Mouse (Mus musculus) left cerebral cortex, postnatal 25 days (tissue): ENCODE results near the gene Trmo. TPM values are rescaled to one million over a fixed set of nuclear protein-coding genes. Genes with fewer than 3 reads are reported as not detected.

ENCODE experiments used
- DNase-seq, 2 experiments: peaks; one replicate each; pipeline ENCODE4 v3.0.0; 2022; ENCODE audit warnings: low spot score in 2 of 2, mixed read lengths in 1 of 2
- intact Hi-C: fragments of 180-260 bp; cut with DNase I; formaldehyde crosslinking; loops from one replicate; pipeline ENCODE4 v1.15.1; 2025
- total RNA-seq, 2 experiments: library from RNA; stranded (reverse); gene quantifications; 2 replicates each; pipeline ENCODE4 v1.2.3; 2021

Gene Trmo
- total RNA-seq, 2 experiments from 2014 or later = 4.2 to 4.7 TPM

DNA sequence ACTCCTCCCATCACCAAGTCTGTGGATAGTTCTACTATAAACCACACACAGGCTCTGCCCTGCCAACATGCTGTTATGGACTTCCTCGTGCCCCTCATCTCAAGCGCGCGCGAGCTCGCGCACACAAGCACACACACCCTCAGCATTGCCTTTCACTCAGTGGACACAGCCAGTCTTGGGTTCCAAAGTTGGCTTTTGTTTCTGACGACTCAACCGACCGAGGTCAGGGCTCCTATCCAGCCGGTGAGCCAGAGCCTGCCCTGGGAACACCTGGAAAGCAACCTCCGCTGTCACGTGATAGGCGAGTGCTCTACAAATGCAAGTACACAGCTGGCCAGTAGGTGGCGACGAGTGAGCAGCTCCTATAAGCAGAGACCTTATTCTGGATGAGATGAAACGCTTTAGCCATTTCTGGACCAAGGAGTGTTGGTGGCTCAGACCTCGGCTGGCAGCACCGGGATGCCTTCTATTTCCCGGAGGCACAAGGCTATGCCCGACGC lies 14.3 kb downstream of the Trmo start:
- intact Hi-C loops = loop anchor here (5.0 kb wide), 1 partner anchor 173 kb away; no protein-coding TSS in a partner anchor
- DNase-seq = peak; percentile 87 to 89

DNA sequence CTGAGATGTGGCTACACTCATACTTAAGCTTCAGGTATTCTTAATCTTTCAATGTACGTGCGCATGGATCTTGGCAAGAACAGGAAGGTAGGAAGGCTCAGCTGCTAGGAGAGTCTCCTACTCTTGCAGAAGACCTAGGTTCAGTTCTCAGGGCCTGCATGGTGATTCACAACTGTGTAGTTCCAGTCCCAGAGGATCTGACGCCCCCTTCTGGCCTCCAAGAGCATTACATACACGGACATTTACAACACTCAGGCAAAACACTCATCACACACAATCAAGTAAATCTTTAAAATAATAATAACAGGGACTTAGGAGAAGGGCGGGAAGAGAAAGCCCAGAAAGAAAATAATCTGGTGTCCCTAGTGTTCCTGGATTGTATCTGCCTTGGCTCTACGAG lies 14.8 kb downstream of the Trmo start:
- intact Hi-C loops = no loop called here
- DNase-seq = peak in 1 of 2 experiments; percentile 12

DNA sequence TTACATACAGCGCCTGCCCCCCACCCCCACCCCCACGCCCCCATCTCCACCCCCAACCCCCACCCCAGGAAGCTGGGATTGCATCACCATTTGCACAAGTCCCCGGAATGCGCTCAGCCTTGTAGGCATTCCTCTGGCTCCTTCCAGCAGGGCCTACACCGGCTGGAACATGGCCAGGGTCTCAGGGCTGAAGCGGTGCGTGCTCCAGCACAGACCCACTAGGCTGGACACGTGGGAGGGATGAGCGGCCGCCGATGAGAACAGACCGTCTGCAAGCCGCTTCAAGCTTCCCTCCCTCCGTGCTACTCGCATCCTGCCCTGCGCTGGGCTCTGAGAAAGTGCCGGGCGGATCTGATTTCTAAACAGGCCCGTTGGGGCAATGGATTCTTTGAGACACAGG lies 18.2 kb downstream of the Trmo start:
- intact Hi-C loops = no loop called here

DNA sequence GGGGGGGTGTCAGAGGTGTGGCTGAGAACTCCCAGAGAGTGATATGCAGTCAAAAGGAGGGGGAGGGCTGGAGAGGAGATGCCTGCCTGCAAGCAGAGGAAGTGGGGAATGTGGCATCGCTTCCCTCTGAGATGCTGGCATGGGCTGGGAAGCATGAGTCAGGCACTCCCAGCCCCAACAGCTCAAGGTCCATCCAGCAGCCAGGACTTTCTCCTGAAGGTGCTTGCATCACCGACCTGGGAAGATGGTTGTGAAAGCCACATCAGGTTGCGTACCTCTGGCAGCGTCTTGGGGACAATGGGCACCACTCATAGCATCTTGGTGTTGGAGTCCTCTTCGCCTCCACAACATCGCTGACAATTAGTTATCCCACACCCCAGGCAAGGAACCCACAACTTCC lies 18.8 kb downstream of the Trmo start:
- intact Hi-C loops = no loop called here
- DNase-seq = no peak

More for the DNA sequence above, 18.2 kb downstream of the Trmo start:
- DNase-seq = peak in 1 of 2 experiments; percentile 22

DNA sequence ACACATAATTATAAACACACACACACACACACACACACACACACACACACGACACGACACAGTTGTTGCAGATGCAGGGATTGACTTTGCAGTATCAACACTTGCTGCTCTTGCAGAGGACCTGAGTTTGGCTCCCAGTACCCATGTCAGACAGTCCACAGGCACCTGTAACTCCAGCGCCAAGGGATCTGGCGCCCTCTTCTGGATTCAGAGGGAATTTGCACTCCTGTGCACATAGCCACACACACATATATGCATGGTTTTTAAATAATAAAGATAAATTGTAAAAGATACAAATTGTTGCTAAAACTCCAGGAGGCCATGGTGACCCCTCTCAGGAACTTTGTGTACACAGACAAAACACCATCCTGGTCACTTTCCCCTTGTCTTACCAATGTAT lies 20.2 kb downstream of the Trmo start:
- no peak for DNase-seq
- intact Hi-C loops = no loop called here

DNA sequence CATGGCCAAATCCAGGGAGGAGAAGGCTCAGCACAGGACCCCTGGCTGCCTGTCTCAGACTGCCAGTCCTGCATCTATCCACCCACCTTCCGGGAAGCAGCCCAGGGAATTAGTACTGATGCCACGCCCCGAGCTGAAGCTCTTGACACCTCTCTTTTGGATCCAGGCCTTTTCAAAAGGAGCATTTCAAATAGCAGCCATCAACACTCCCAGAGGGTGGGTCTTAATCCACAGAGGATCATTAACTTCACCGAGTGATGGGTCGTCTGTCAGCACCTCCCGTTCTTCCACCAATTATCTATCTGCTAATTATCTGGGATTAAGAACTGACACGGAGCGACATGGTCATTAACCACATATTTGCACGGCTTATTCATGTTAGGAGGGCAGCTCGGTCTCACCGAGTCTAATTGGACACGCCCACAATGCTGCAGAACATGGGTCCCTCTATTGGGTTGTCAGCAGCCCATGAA lies 21.7 kb downstream of the Trmo start:
- no peak for DNase-seq
- intact Hi-C loops = no loop called here

DNA sequence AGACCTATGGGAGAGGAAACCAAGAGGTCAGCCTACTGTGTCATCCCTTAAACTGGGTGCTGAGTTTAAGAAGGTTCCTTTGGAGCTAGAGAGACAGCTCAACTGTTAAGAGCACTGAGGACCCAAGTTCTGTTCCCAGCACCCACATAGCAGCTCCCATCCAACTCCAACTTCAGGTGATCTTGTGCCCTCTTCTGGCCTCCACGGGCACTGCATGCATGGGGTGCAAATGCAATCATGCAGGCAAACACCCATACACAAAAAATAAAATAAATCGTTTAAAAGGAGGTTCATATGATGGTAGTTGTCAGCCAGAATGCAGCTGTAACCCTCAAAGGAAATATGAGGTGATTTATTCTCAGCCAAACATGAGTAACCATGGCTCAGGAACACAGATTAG lies 24.9 kb downstream of the Trmo start:
- no peak for DNase-seq
- intact Hi-C loops = no loop called here

DNA sequence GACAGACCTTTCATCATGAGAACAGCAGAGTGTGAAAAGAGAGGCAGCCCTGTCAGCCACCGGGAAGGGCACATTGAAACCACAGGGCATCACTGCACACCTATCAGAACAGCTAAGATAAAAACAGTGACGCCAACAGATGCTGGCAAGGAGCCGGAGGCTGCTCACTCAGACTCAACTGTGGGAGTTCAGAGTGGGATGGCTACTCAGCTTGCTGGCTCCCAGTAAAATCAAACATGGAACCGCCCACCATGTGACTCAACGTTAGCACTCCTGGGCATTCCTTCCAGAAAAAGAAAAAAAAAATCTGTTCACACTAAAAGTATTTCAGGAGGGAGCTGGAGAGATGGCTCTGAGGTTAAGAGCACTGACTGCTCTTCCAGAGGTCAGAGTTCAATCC lies 28.0 kb downstream of the Trmo start:
- intact Hi-C loops = no loop called here
- peak; percentile 60 to 94 for DNase-seq

DNA sequence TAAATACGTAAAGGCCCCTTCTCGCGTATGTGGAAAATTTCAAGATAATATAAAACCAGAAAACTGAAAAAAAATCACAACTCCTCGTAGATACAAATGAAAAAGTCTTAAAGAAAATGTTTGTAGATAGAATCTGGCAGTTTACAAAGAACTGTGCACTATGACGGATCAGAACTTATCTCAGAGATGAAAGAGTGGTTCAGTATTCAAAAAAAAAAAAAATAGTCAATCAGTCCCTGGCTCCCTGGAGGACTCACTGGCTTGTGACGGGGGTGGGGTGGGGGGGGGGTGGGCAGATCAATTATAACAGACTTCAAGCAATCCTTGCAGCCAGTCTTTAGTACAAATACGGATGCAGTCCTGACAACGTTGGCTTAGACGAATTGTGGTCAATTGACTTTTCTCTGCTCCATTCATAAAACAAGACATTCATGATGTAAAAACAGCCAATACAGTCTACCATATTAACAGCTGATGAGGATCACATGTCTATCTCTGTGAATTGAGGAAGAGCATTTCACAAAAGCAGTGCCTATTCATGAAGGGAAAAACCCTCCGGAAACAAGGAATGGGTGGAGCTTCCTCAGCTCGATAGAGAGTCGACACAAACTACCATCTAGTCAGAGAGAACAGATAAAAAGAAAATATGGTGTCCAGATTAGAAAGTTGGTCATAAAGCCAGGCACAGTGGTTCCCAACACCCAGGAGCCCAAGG lies 29.5 kb downstream of the Trmo start:
- intact Hi-C loops = no loop called here
- no peak for DNase-seq

DNA sequence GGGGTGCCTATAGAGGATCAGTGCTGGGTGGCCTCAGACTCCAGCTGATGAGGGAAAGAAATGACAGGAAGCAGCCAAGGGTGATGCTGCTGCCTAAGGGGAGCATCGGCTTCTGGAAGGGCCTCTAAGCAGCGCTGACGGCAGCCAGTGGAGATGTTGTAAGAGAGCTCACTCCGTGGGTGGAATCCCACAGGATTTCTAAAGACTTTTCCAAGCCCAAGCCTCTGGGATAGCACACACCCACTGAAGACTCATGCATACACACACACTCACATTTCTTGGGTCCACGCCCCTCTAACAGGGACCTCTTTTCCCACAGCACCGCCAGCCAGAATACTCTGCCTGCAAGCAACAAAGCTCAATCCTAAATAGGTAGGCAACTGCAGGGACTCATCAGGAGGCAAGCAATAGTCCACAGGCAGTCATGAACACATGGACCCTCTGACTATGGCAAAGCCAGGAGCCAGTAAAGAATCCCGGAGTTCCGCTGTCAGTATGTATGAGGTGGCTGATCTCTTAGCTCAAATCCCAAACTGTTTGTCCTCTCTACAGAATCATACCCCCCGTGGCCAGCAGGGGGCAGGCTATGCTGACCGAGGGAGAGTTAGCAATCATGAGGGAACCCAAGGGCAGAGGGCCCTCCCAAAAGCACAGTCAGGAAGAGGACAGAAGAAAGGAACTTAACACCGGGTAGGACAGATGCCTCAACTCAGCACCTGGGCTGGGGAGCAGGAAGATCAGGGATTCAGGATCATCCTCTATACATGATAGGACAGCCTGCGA lies 32.7 kb downstream of the Trmo start:
- intact Hi-C loops = no loop called here
- peak in 1 of 2 experiments; percentile 56 for DNase-seq

DNA sequence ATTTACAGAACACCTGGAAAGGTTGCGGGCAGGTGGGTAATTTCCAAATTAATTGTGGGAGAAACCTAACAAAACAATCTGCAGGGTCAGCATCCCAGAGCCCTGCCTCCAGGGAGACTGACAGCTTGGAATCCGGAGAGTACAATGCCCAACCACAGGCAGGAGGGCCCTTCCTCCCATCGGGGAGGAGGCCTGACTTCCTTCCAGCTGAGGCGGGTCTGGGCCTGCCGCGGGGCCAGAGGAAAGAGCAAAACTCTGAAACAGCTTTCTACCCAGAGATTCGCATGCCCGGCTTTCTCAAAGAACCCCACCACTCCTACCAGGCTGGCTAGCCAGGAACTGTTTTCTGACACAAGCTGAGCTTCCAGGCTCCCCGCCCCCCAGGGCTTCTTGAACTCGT lies 36.2 kb downstream of the Trmo start:
- DNase-seq = no peak
- intact Hi-C loops = no loop called here

DNA sequence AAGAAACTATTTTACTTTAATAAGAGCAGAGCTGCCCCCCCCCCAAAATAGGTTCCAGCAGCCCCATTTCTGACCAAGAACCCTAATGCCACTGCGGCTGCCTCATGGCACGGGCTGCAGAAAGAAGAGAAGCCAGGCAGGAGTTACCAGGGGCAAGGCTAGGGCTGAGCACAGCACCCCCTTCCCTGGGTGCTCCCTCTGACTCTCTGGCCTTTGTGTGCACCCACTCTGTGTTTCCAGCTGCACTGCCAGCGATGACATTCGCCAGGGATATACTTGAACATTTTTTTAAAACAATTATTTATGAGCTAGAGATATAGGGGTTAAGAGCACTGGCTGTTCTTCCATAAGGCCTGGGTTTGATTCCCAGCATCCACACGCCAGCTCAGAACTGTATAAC lies 39.7 kb downstream of the Trmo start:
- DNase-seq = no peak
- intact Hi-C loops = no loop called here

DNA sequence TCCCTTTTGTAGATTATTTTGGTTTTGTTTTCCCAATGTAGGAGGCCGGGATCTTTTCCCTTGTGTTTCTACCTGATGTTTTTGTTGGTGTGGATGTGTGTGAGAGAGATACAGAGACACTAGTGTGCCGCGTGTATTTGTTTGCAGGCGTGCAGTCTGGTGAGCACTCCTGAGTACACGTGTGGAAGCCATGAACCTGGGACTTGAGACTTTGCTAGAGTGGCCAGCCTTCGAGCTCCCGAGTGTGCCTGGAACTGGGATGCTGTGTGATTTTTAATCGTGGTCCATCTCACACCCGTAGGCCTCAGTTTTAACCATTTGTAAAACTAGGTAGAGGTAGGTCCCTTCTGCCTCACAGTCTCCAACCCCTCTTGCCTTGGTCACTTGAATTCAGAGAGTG lies 40.3 kb downstream of the Trmo start:
- DNase-seq = no peak
- intact Hi-C loops = no loop called here

DNA sequence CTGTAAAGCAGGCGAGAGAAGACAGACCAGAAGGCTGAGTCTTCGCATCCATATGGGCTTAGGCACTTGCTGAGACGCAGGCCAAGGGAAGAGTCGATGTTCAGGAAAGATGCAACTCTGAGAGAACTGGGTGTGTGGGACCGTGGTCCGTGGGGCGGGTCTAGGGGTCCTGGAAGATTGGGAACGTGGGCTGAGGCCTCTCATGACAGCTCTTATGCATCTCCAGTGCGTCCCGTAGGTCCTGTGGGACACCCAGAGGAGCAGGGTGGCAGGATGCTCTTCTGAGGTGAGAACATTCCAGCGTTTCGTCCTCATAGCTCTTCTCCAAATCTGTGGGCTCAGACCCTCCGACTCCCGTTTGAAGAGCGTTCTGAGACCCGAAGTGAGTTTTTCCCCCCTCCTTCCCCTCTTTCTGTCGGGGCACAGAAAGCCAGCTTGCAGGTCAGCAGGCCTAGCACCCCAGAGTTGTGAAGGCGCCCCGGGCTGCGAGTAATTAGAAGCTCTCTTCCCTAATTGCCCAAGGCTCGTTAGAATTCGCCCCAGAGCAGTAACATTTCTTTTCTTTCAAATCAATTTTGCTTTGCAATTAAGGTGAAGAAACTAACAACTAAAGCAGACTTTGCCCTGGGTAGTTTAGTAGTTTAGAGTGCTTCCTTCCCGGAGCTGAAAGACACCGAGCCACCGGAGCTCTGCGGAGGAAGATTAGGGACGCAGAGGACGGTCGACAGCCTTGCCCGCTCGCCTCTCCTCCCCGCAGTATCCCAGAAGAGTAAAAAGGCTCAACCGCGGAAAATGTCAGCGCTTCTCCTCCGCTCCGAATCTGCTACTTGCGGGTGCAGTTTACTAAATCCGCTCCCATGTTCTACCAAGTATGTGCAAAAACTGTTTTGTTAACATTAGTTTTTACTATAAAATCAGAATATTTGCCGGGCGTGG lies 41.4 kb downstream of the Trmo start:
- intact Hi-C loops = no loop called here
- DNase-seq = no peak

DNA sequence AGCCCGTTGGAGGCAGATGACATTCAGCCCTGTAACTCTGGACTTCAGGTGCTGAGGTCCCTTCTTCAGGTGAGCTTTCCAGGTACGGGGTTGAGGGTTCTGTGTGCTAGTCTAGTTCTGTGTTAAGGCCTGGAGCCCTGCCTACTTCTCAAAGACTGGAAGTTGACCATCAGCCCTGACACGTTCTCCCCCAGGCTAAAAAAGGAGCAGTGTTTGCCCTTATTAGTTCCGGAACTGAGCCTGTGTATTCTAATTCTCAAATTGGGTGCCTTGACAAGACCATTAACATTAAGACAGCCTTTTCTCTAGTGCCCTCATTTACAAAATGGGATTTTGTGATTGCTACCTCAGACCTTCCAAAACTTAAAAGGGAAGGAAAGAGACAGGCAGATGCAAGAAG lies 42.1 kb downstream of the Trmo start:
- DNase-seq = no peak
- intact Hi-C loops = no loop called here

DNA sequence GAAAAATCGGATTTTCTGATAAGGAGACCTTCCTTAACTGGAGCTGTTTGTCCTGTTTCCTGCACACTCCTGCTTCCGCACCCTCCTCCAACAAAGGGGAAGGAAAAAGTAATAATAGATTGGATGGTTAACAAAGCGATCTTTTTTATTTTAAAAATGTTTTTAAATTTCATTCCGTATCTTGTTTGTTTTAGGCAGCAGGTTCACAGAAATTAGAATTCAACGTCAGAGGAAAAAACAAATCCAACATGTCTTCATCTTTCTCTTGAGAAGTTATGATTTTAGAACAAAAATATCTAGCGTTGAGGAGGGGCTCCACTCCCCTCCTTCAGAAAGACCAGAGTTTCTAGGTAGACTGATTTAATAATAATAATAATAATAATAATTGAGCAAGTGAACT lies 43.0 kb downstream of the Trmo start:
- no peak for DNase-seq
- intact Hi-C loops = no loop called here

DNA sequence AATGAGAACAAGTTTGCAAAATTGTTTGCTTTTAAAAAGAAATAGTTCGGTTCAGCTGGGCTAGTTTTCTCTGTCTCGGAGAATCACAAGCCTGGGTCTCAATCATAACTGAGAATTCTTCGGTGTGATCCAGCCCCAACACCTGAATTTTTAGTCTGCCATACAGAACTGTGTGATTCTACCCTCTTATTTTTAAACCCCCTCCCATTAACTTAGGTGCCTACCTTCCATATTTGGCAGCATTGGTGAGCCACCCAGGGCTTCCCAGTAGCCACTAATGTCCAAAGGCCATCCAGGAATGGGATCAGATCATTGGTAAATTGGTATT lies 43.5 kb downstream of the Trmo start:
- DNase-seq = no peak
- intact Hi-C loops = no loop called here

DNA sequence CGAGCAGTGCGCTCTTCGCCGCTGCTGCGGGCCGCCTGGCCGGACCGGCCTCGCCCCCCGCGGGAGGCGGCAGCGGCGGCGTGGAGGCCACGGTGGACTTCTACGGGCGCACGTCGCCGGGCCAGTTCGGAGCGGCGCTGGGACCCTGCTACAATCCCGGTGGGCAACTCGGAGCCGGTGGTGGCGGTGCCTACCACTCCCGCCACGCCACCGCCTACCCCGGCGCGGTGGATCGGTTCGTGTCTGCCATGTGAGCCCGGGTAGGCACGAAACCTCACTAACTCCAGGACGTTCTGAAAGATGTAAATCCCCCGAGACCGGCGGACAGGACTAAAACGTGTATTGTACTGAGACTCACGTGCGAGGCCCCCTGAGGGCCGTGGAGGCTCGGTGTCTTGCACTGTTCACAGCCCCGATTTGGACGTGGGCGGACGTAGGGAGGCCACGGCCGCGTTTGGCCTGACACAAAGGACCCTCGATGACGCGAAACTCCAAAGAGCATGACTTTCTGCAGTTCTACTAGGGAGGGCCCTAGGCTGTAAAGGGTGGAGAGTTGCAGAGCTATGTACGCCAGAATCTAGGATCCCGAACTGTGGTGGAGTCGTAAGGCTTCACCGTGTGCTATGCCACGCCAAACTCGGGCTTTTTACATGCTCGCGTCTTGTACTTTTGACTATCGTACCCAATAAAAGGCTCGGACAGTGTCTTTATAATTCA lies 44.0 kb downstream of the Trmo start:
- no peak for DNase-seq
- intact Hi-C loops = no loop called here

DNA sequence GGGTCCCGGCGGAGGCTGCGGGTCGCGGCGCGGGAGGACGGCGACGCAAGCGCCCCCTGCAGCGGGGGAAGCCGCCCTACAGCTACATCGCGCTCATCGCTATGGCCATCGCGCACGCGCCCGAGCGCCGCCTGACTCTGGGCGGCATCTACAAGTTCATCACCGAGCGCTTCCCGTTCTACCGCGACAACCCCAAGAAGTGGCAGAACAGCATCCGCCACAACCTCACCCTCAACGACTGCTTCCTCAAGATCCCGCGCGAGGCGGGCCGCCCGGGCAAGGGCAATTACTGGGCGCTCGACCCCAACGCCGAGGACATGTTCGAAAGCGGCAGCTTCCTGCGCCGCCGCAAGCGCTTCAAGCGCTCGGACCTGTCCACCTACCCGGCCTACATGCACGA lies 44.9 kb downstream of the Trmo start:
- intact Hi-C loops = loop anchor here (5.0 kb wide), 1 partner anchor 1627 kb away; no protein-coding TSS in a partner anchor
- DNase-seq = no peak
